Comparison of ENCODE assay signal across 22 mouse cellular contexts in the genomic region with DNA sequence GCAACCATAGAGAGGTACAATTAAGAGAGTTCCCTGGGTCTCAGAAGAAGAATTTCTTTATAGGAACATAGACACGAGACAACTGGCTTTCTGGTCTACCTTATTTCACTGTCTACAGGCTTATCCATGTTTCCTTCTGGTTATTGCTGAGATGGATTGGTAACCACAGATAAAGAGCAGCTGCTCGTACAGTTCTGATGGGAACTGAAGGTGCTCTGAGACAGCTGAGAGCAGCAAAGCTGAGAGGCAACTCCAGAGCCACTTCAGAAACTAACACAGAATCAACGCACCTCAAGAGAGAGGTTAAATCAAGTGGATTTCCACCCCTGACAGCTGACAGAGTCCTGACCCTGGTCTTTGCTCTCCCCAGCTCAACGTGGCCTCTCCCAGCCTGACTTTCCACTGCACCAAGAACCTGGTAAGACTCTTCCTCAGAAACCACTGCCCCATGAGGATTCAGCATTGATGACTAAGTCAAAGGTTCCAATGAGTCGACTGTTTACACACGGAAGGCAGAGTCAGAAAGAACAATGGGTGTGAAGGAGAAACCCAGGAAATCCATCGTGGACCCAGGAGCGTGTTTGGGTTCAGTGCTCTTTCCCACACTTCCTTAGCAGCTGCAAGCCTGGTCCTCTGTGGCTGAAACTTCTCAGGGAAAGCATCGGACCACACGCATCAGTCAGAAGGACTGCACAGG.
DNase-seq lines count a peak whose midpoint lies in the region; ATAC-seq and TF ChIP-seq lines count a peak whose summit lies in the region.
"Had no signal": no experiment of that assay in that cellular context is flagged by ENCODE, and none has a peak within 500 bp of the region (broad histone marks: within the 10 kb centered on the region; RNA-seq: fewer than 3 reads in every experiment).

No protein-coding gene starts in this region.

- peaks cover 7% of the 10 kb centered on the region; the same call in 1 of the 2 replicates for H3K9me3 ChIP-seq in intestine, postnatal 0 days (ENCODE audit: control insufficient read depth)
- H3K9me3 ChIP-seq in intestine, embryonic 15.5 days, result no peaks in the 10 kb centered on the region
- no peaks in the 10 kb centered on the region for H3K9me3 ChIP-seq in stomach, postnatal 0 days (ENCODE audit: control insufficient read depth, low read length)
- H3K9me3 ChIP-seq: embryonic facial prominence, embryonic 12.5 days; forebrain, embryonic 13.5 days; G1E had no signal

- H3K4me1 ChIP-seq in intestine, postnatal 0 days (replicated peaks; ENCODE audit: control insufficient read depth, insufficient read depth, low read length), result no peaks in the 10 kb centered on the region
- no peaks in the 10 kb centered on the region for H3K4me1 ChIP-seq in intestine, embryonic 15.5 days (replicated peaks)
- no peaks in the 10 kb centered on the region for H3K4me1 ChIP-seq in stomach, postnatal 0 days (replicated peaks; ENCODE audit: control insufficient read depth, insufficient read depth)
- H3K4me1 ChIP-seq: embryonic facial prominence, embryonic 10.5 days; embryonic facial prominence, embryonic 12.5 days; forebrain, embryonic 13.5 days had no signal

- WGBS in intestine, postnatal 0 days, result 57% methylated on average over 10 of the region's 10 CpGs
- 71% methylated on average over 10 of the region's 10 CpGs for WGBS in intestine, embryonic 15.5 days
- 71% methylated on average over 10 of the region's 10 CpGs for WGBS in stomach, postnatal 0 days

- no peak overlapping the region for H3K4me3 ChIP-seq in intestine, postnatal 0 days (ENCODE audit: low read depth, low read length)
- no peak overlapping the region for H3K4me3 ChIP-seq in intestine, embryonic 15.5 days (replicated peaks)
- H3K4me3 ChIP-seq in stomach, postnatal 0 days (ENCODE audit: low read depth, low read length), result no peak overlapping the region
- H3K4me3 ChIP-seq: embryonic facial prominence, embryonic 10.5 days; embryonic facial prominence, embryonic 12.5 days; forebrain, embryonic 13.5 days had no signal

- H3K27me3 ChIP-seq in intestine, postnatal 0 days (replicated peaks; ENCODE audit: control insufficient read depth, insufficient read depth, low read length), result no peaks in the 10 kb centered on the region
- no peaks in the 10 kb centered on the region for H3K27me3 ChIP-seq in intestine, embryonic 15.5 days (replicated peaks)
- H3K27me3 ChIP-seq in stomach, postnatal 0 days (ENCODE audit: control insufficient read depth, insufficient read depth, low read length), result no peaks in the 10 kb centered on the region
- H3K27me3 ChIP-seq: embryonic facial prominence, embryonic 12.5 days; forebrain, embryonic 13.5 days had no signal

- TF ChIP-seq EP300 in stomach, postnatal 0 days (optimal IDR thresholded peaks at IDR 0.05), result no peak

- DNase-seq in 3T3-L1 (ENCODE audit: low read depth, low spot score), result peak; percentile 66
- peak; percentile 46 for DNase-seq in NIH3T3 (ENCODE audit: low read depth)
- DNase-seq in stomach, postnatal 0 days (ENCODE audit: low spot score), result peak; percentile 24
- DNase-seq in left cerebral cortex, adult 18-20 months (ENCODE audit: low spot score in 2 of 2), result no peak
- DNase-seq in yolk sac, embryonic 10.5 days (ENCODE audit: low spot score), result no peak
- no peak for DNase-seq in cerebellum, postnatal 10 days
- DNase-seq: adrenal gland, adult 2 months; adrenal gland, postnatal 10 days; adrenal gland, postnatal 25 days; cerebellum, adult 11 months; cerebellum, adult 18-20 months; cerebellum, adult 8-10 months; cerebellum, adult 9-11 months; cerebellum, postnatal 25 days had no signal

- no peak overlapping the region for H3K4me2 ChIP-seq in intestine, postnatal 0 days (replicated peaks; ENCODE audit: low read depth)
- H3K4me2 ChIP-seq in intestine, embryonic 15.5 days (replicated peaks), result no peak overlapping the region
- H3K4me2 ChIP-seq in stomach, postnatal 0 days (replicated peaks; ENCODE audit: low read depth), result no peak overlapping the region
- H3K4me2 ChIP-seq: embryonic facial prominence, embryonic 12.5 days; forebrain, embryonic 13.5 days had no signal

- 0 out of 2 replicates have a peak, but pooled peaks have one; percentile 28 for ATAC-seq in intestine, postnatal 0 days
- no peak for ATAC-seq in intestine, embryonic 15.5 days
- peak; percentile 89 for ATAC-seq in stomach, postnatal 0 days (ENCODE audit: low FRiP score, low TSS enrichment)
- ATAC-seq: CD4-positive, CD25-positive, alpha-beta regulatory T cell, adult 4 months; forebrain, embryonic 13.5 days; forebrain, embryonic 16.5 days had no signal

- no peak for TF ChIP-seq CTCF in intestine, postnatal 0 days (IDR thresholded peaks at IDR 0.05; ENCODE audit: low read depth)
- TF ChIP-seq CTCF in stomach, postnatal 0 days (IDR thresholded peaks at IDR 0.05; ENCODE audit: low read depth), result no peak

- no peaks in the 10 kb centered on the region; the same call in 1 of the 2 replicates for H3K36me3 ChIP-seq in intestine, postnatal 0 days (ENCODE audit: control insufficient read depth, insufficient read depth)
- H3K36me3 ChIP-seq in intestine, embryonic 15.5 days, result no peaks in the 10 kb centered on the region
- H3K36me3 ChIP-seq in stomach, postnatal 0 days (ENCODE audit: control insufficient read depth, insufficient read depth, low read length), result no peaks in the 10 kb centered on the region
- H3K36me3 ChIP-seq: embryonic facial prominence, embryonic 10.5 days; embryonic facial prominence, embryonic 12.5 days; G1E had no signal

- no peak overlapping the region for H3K27ac ChIP-seq in intestine, postnatal 0 days (ENCODE audit: low read depth, low read length)
- no peak overlapping the region for H3K27ac ChIP-seq in intestine, embryonic 15.5 days
- H3K27ac ChIP-seq in stomach, postnatal 0 days (replicated peaks), result no peak overlapping the region
- H3K27ac ChIP-seq: embryonic facial prominence, embryonic 10.5 days; embryonic facial prominence, embryonic 12.5 days; forebrain, embryonic 13.5 days had no signal

- no peak overlapping the region for H3K9ac ChIP-seq in intestine, postnatal 0 days (ENCODE audit: low read depth, low read length)
- no peak overlapping the region for H3K9ac ChIP-seq in intestine, embryonic 15.5 days
- H3K9ac ChIP-seq in stomach, postnatal 0 days (ENCODE audit: low read length), result no peak overlapping the region
- H3K9ac ChIP-seq: embryonic facial prominence, embryonic 12.5 days; forebrain, embryonic 13.5 days had no signal

Comparison
In these comparisons a context has a peak if more than half of its experiments do, and no peak if none do; other contexts are left out.
1. DNase-seq: peak in 3T3-L1 (single experiment), NIH3T3 (single experiment) and stomach, postnatal 0 days (single experiment); none in left cerebral cortex, adult 18-20 months (0 of 2), yolk sac, embryonic 10.5 days (single experiment) and cerebellum, postnatal 10 days (0 of 2).